Mouse (Mus musculus) right cerebral cortex, adult 2 months (tissue): ENCODE data around the gene Gpr161.
A peak's percentile ranks its signal among the peaks of the same experiment; 100 is the strongest.

Experiments used
- DNase-seq, 2 experiments: peaks; one replicate each; pipeline ENCODE4 v3.0.0; 2021 to 2022; ENCODE audit warnings: low spot score in 2 of 2

Gene Gpr161

GRCm38 (mm10) chr1:165295489-165295888 is at the start of gene Gpr161:
Gene Gpr161 (plus strand): TSS chr1:165295789.
- DNase-seq: no peak

GRCm38 (mm10) chr1:165246587-165246986 is 49.0 kb upstream of the Gpr161 start:
- DNase-seq: no peak

DNA sequence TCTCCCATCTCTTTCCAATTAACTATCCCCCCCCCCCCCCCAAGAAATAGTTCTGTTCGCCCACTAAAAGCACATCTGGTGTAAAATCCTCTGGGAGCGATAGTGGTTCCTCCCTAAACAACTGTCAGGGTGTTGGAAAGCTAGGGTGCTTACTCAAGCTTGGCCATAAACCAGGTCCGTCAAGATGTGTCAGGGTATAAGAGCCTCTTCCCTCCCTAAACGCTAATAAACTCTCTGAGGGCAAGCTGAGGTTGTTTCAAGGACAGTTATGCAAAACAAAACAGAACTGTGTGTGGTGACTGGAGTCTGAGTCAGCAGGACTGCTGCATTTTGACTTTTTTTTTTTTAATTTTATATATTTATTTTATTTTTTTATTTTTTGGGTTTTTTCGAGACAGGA is 48.5 kb upstream of the Gpr161 start:
- no peak for DNase-seq

GRCm38 (mm10) chr1:165247788-165248187 is 47.8 kb upstream of the Gpr161 start:
- DNase-seq: no peak

GRCm38 (mm10) chr1:165248842-165249241 is 46.7 kb upstream of the Gpr161 start:
- DNase-seq: no peak

DNA sequence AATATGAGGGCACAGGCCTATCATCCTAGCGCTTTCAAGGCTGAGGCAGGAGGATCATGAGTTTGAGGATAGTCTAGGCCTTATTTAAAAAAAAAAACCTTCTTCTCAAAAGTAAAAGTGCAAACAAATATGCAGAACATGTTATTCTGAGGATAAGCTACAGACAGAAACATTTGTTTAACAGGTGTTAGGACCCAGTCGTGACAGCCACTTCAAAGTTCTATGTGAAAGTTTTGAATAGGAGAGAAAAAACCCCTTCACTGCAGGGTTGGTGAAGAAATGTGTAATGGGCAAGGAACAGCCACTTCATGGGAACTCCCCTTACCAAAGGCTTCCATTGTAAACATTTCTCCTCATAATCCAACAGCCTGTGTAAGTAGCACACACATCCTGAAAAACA is 45.0 kb upstream of the Gpr161 start:
- no peak for DNase-seq

GRCm38 (mm10) chr1:165252027-165252671 is 43.4 kb upstream of the Gpr161 start:
- peak; percentile 31 to 54 for DNase-seq

- no peak for DNase-seq
Observed at GRCm38 (mm10) chr1:165274946-165275345, 20.6 kb upstream of the Gpr161 start.

DNA sequence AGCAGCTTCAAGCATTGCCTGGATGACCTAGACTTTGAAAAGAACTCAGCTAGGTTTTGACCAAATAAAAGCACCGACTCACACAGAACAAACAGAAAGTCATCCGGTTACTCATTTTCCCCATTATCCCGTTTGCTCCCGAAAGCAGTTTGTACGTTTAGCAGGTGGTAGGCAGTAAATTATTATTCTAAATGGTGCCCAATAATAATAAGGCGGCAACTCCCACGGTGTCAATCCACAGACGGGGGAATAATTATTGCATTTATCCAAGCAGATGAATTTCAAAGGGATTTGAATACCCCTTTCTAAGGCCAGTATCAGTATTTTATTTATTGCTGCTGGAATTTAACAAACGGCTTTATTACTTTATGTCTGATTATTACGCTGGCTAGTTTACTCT is 14.8 kb upstream of the Gpr161 start:
- DNase-seq: no peak

- DNase-seq: no peak
Observed at GRCm38 (mm10) chr1:165281351-165282221, 14.0 kb upstream of the Gpr161 start.

DNA sequence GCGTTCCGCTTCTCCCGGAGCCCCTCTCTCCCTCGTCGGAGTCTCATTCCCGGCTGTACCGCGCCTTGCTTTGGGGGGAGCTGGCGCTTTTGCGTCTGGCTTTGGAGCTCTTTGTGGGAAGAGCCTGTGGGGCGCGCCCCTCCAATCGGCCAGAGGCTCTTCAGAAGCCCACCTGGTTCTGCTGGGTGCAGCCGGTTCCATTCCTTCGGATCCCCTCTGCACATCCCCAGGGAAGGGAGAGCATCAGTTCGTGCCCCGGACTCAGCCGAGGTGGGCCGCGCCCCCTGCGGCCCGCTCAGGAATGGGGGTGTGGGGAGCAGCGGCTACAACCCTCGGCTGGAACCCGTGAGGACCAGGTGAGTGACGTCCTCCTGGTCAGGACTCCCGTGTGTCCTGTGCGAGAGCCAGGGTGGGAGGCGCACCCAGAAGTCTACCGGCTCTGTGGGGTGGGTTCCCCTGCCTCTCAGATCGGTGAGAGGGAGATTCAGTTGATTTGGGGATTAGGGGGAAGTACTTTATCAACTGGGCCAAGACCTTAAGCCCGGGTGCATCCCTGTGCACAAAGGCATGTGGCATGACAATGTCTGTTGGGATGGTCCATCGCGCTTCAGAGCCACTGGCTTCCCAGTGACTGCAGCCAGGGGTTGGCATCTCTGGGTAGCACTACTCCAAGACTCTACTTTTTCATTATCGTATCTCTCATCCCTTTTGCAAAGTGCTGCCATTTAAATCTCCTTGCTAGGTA is 13.2 kb upstream of the Gpr161 start:
- no peak for DNase-seq

- no peak for DNase-seq
Observed at GRCm38 (mm10) chr1:165282967-165283345, 12.6 kb upstream of the Gpr161 start.

DNA sequence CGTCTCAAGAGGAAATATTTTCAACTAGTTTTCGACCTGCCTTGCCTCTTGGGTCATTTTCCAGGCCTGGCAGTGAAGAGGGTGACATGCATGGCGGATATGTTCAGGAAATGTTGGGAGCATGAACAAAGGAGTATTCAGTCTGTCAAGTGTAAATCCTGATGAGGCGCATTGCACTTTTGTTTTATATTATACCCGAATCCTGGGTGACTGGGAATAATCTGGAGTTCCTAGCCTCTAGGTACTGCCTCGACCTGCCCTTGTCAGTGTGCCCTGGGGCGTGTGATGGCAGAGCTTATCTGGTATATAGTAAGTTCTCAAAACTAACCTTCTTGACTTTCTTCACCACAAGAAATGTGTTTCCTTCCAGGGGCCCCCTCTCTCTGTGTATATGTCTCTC is 11.5 kb upstream of the Gpr161 start:
- DNase-seq: no peak

- no peak for DNase-seq
Observed at GRCm38 (mm10) chr1:165288165-165288564, 7.4 kb upstream of the Gpr161 start.

- no peak for DNase-seq
Observed at GRCm38 (mm10) chr1:165289831-165290230, 5.8 kb upstream of the Gpr161 start.

- DNase-seq: no peak
Observed at GRCm38 (mm10) chr1:165291606-165292005, 4.0 kb upstream of the Gpr161 start.

DNA sequence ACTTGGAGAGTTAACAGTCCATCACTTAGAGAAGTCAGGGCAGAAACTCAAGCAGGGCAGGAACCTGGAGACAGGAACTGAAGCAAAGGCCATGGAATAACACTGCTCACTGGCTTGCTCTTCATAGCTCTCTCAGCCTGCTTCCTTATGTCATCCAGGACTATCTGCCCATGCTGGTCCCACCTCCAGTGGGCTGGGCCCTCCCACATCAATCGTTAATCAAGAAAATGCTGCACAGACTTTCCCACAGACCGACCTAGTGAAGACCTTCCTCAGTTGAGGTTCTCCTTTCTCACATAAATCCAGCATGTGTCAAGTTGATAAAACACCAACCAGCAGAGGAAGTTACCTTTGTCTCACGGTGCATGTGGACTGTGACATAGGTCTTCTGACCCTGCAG is 5.5 kb downstream of the Gpr161 start:
- no peak for DNase-seq

- no peak for DNase-seq
Observed at GRCm38 (mm10) chr1:165301567-165301966, 6.0 kb downstream of the Gpr161 start.

- DNase-seq: peak in 1 of 2 experiments; percentile 30
Observed at GRCm38 (mm10) chr1:165302455-165303208, 7.0 kb downstream of the Gpr161 start.

- DNase-seq: no peak
Observed at GRCm38 (mm10) chr1:165303209-165303608, 7.6 kb downstream of the Gpr161 start.

DNA sequence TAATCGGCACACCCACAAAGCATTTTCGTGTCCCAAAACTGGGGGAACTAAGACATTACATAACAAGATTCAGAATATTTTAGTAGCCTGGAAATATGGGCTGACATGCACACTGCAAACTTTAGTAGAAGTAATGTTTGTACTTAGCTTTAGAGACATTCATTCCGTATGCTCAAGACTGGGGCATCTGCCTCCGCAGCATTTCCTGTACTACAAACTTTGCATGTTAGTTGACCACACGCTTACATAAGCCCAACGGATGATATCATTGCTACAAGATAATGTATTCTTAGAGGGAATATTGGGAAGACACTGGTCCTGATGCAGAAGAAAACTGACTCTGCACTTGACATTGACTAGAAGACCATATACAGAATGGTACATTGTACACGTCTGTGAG is 8.8 kb downstream of the Gpr161 start:
- DNase-seq: no peak

- DNase-seq: no peak
Observed at GRCm38 (mm10) chr1:165308180-165308579, 12.6 kb downstream of the Gpr161 start.
